Mouse (Mus musculus) heart, embryonic 11.5 days (tissue): ENCODE measurements around the gene Garem2. TPM values are rescaled to one million over a fixed set of nuclear protein-coding genes. Genes with fewer than 3 reads are reported as not detected.

Source experiments
- ATAC-seq: fragments of 200-750 bp; cut with Nextera tagmentation; replicated peaks from 2 replicates; pipeline ENCODE4 v1.8.0; 2017; ENCODE audit warnings: moderate library complexity; ENCODE audit not compliant: insufficient number of reproducible peaks, low FRiP score, low TSS enrichment
- H3K27ac ChIP-seq: fragments of 300-500 bp; sonication (generic); 2 replicates; pipeline ENCODE4 v1.5.1; 2014; ENCODE audit warnings: mild to moderate bottlenecking, low read depth, low read length
- H3K27me3 ChIP-seq: fragments of 300-500 bp; sonication (generic); 2 replicates; pipeline ENCODE4 v1.6.1; 2014; ENCODE audit warnings: mild to moderate bottlenecking, low read length, mixed read lengths; ENCODE audit not compliant: control insufficient read depth, insufficient read depth
- H3K36me3 ChIP-seq: fragments of 300-500 bp; sonication (generic); 2 replicates; pipeline ENCODE4 v1.6.1; 2014; ENCODE audit warnings: mild to moderate bottlenecking, low read length, moderate library complexity, mixed read lengths; ENCODE audit not compliant: control insufficient read depth, insufficient read depth
- H3K4me1 ChIP-seq: fragments of 300-500 bp; sonication (generic); 2 replicates; pipeline ENCODE4 v1.6.1; 2014; ENCODE audit warnings: low read length; ENCODE audit not compliant: control insufficient read depth, insufficient read depth
- H3K4me2 ChIP-seq: fragments of 300-500 bp; sonication (generic); 2 replicates; pipeline ENCODE4 v1.6.1; 2014; ENCODE audit warnings: mild to moderate bottlenecking, moderate library complexity
- H3K4me3 ChIP-seq: fragments of 300-500 bp; sonication (generic); 2 replicates; pipeline ENCODE4 v1.5.1; 2014; ENCODE audit warnings: low read depth, low read length
- H3K9ac ChIP-seq: fragments of 300-500 bp; sonication (generic); 2 replicates; pipeline ENCODE4 v1.6.1; 2014; ENCODE audit warnings: mild to moderate bottlenecking, low read depth, low read length, moderate library complexity
- H3K9me3 ChIP-seq: fragments of 300-500 bp; sonication (generic); replicated peaks from 2 replicates; pipeline ENCODE4 v1.6.1; 2016; ENCODE audit warnings: low read length; ENCODE audit not compliant: control insufficient read depth
- WGBS: fragments of 180-500 bp; shearing (Covaris S2); extraction: QIAGEN DNeasy Blood & Tissue Kit; methylation state at CpG from one replicate; pipeline ENCODE4 v1.1.7; 2014; ENCODE audit not compliant: insufficient replicate concordance; 5-methylcytosine and 5-hydroxymethylcytosine counted together
- polyA plus RNA-seq: library from polyadenylated mRNA; unstranded; fragments of >200 nt; fragmentation: Nextera tagmentation; extraction: Ambion mirVana; gene quantifications from 2 replicates; pipeline ENCODE4 v1.2.1, GENCODE M21; 2014

Garem2 gene
- polyA plus RNA-seq, 1 experiment from 2014 or later: 0.21 TPM

DNA sequence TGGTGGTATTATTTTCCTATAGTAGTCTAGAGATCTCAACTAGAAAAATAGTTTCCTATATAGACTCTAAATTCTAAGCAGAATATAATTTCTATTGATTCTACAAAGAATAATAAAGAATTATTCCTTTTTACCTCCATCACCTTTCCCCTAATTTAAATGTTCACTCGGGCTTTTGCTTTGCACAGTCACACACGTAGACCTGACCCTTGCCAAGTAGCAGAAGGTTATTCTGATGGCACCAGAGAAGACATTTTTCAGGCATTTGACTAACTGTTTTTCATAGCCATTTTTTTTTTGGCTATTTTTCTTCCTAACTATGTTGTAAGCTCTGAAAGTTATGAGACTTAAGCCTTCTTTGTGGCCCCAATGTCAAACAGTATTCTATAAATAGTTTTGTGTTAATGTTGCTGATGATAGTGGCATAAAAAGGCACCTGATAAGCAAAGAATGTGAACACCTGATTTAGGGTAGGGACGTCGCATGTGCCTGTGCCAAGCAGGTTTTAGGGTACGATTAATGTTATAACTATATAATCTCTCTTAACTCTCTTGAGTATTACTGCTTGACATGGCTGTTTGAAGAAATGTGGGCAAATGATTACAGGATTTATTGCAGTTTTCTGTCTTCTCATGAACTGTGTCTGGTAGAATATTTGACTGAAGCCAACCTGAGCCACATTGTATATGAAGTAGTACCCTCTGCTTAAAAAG, 60.4 kb downstream of the Garem2 start:
- Histone ChIP-seq H3K27me3 (no peaks in the 10 kb centered on the region), H3K9me3 (no peaks in the 10 kb centered on the region), H3K4me1 (0 out of 2 replicates have a peak, but pooled peaks cover 5% of the 10 kb centered on the region), H3K4me3 (no peak overlapping the region), H3K4me2 (0 out of 2 replicates have a peak overlapping the region, but pooled peaks have one; percentile 8), H3K9ac (no peak overlapping the region), H3K27ac (no peak overlapping the region), H3K36me3 (peaks cover 11% of the 10 kb centered on the region)
- WGBS: 68% methylated on average over 5 of the region's 5 CpGs
- no peak for ATAC-seq

Other genes starting within 250 kb of the Garem2 start
- 0.14 TPM in 1 of 2 replicates, not detected in the other for gene Il6, start 92.0 kb upstream of the Garem2 start, polyA plus RNA-seq
- gene Tyms, start 31.5 kb upstream of the Garem2 start, polyA plus RNA-seq: 158 and 173 TPM in 2 replicates
- not detected in 2 replicates for gene 3110082J24Rik, start 925 bp downstream of the Garem2 start, polyA plus RNA-seq
- gene Hadha, start 50.0 kb downstream of the Garem2 start, polyA plus RNA-seq: 129 and 172 TPM in 2 replicates
- gene Hadhb, start 50.1 kb downstream of the Garem2 start, polyA plus RNA-seq: 268 and 306 TPM in 2 replicates
- gene Adgrf3, start 100.6 kb downstream of the Garem2 start, polyA plus RNA-seq: 0.24 and 0.62 TPM in 2 replicates
- gene Selenoi, start 127.4 kb downstream of the Garem2 start, polyA plus RNA-seq: 22.9 and 24.9 TPM in 2 replicates
- 0.36 TPM in 1 of 2 replicates, not detected in the other for gene Drc1, start 176.2 kb downstream of the Garem2 start, polyA plus RNA-seq